Mouse (Mus musculus) left cerebral cortex, adult 18-20 months (tissue): ENCODE data around the gene Epp13. TPM values are rescaled to one million over a fixed set of nuclear protein-coding genes. Genes with fewer than 3 reads are reported as not detected.
A peak's percentile ranks its signal among the peaks of the same experiment; 100 is the strongest.
"Not testable (repeated sequence)": the region's sequence is repeated elsewhere in the genome, so short reads cannot be mapped to it uniquely, and the experiment has no call there.

Experiments
- DNase-seq, 2 experiments: peaks; one replicate each; pipeline ENCODE4 v3.0.0; 2021 to 2022; ENCODE audit warnings: low spot score in 2 of 2, mixed read lengths in 1 of 2
- total RNA-seq, 2 experiments: library from RNA; stranded (reverse); gene quantifications; 2 replicates each; pipeline ENCODE4 v1.2.3; 2021

Gene Epp13
- total RNA-seq, 2 experiments from 2014 or later, result not detected

- DNase-seq, result no peak
These were observed 32.0 kb downstream of the Epp13 start for GRCm38 (mm10) chr7:6284442-6285012.

- DNase-seq, result no peak
These were observed 32.9 kb downstream of the Epp13 start for GRCm38 (mm10) chr7:6285366-6285765.

GRCm38 (mm10) chr7:6285842-6286705 lies 33.6 kb downstream of the Epp13 start, which contains the start of gene Zfp667:
Gene Zfp667 (plus strand): TSS chr7:6286579.
- DNase-seq, result peak; percentile 97 to 99

- DNase-seq, result peak in 1 of 2 experiments; percentile 22
These were observed 34.5 kb downstream of the Epp13 start for GRCm38 (mm10) chr7:6286921-6287531.

GRCm38 (mm10) chr7:6291121-6291520 lies 38.6 kb downstream of the Epp13 start:
- not testable (repeated sequence) for DNase-seq

GRCm38 (mm10) chr7:6300796-6301195 lies 48.3 kb downstream of the Epp13 start:
- not testable (repeated sequence) for DNase-seq

GRCm38 (mm10) chr7:6330458-6331232 lies 78.1 kb downstream of the Epp13 start:
- peak; percentile 21 to 22 for DNase-seq

- DNase-seq, result peak; percentile 89 to 91
These were observed 78.9 kb downstream of the Epp13 start, which contains the start of gene Zfp583 for GRCm38 (mm10) chr7:6331233-6331956. Gene Zfp583 (minus strand): TSS chr7:6331285.

Other genes with a start within 250 kb of the Epp13 start
- not detected for gene Vmn1r65, start 241.7 kb upstream of the Epp13 start, total RNA-seq
- not detected for gene Nlrp4c, start 207.5 kb upstream of the Epp13 start, total RNA-seq
- 10 to 100 TPM; 27.0 to 27.9 TPM for gene Zfp787, start 96.7 kb upstream of the Epp13 start, total RNA-seq
- 10 to 100 TPM; 52.1 to 54.8 TPM for gene Zfp444, start 80.5 kb upstream of the Epp13 start, total RNA-seq
- not detected for gene Galp, start 55.6 kb upstream of the Epp13 start, total RNA-seq
- gene Zscan5b, start 30.4 kb upstream of the Epp13 start, total RNA-seq, result not detected
- 10 to 100 TPM; 15.8 to 16.8 TPM for gene Zfp667, start 33.9 kb downstream of the Epp13 start, total RNA-seq
- gene Zfp583, start 78.6 kb downstream of the Epp13 start, total RNA-seq, result 10 to 100 TPM; 10.2 to 13.1 TPM
- gene Gm3854, start 91.0 kb downstream of the Epp13 start, total RNA-seq, result 1 to 10 TPM; 4.8 to 5.4 TPM
- gene Zfp78, start 110.6 kb downstream of the Epp13 start, total RNA-seq, result 1 to 10 TPM; 4.1 to 5.2 TPM
- gene Zfp28, start 130.6 kb downstream of the Epp13 start, total RNA-seq, result 1 to 10 TPM; 7.7 to 8.6 TPM
- 10 to 100 TPM; 14.0 to 14.5 TPM for gene Smim17, start 146.0 kb downstream of the Epp13 start, total RNA-seq
- gene Gm20715, start 157.6 kb downstream of the Epp13 start, total RNA-seq, result under 1 TPM; 0.21 to 0.28 TPM
- 1 to 10 TPM in 1 of 2 experiments, under 1 TPM in 1; 0.40 to 1.0 TPM for gene Olfr1344, start 186.0 kb downstream of the Epp13 start, total RNA-seq
- not detected for gene Olfr1336, start 203.5 kb downstream of the Epp13 start, total RNA-seq
- gene Olfr1346, start 214.4 kb downstream of the Epp13 start, total RNA-seq, result not detected
- gene Olfr5, start 234.2 kb downstream of the Epp13 start, total RNA-seq, result not detected
- not detected for gene Olfr1347, start 247.0 kb downstream of the Epp13 start, total RNA-seq